In the genomic region with DNA sequence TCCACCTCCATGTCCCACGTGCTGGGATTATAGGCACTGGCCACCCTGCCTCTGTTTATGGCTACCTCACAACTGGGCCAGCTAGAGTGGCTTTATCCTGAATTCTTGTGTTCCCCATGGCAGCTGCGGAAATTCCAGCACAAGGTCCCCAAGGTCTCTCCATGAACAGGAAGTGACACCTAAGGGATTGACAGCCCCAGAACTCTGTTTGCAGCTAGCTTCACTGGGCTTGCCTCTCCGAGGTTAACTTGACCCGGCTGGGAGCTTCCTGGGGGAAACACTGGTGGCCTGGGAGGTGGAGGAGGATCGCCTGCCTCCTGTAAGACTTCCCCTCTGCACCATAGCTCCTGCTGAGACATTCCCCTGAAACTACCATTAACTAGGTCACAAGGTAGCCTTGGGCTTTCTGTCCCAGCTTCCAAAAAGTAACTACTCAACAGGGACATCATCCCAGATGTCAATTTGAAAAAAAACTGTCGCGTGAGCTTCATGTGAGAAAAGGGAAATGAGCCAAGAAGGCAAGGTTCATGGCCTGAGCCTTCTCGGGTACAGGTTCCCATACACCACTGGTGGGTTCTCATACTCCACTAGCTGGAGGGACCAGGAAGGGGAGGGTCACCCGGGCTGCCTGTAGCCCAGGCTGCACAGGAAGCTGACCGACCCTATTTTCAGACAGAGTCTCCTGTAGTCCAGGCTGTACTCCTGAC, we compare ENCODE assay signal across 8 mouse cellular contexts. TPM values are rescaled to one million over a fixed set of nuclear protein-coding genes. Genes with fewer than 3 reads are reported as not detected.
A peak's percentile ranks its signal among the peaks of the same experiment; 100 is the strongest.
DNase-seq lines count a peak whose midpoint lies in the region; ATAC-seq and TF ChIP-seq lines count a peak whose summit lies in the region.

No protein-coding gene starts in this region.

- H3ac ChIP-seq in myocyte (ENCODE audit: control insufficient read depth, insufficient read length) = no peak overlapping the region

- H3K27ac ChIP-seq in limb, embryonic 11.5 days (replicated peaks; ENCODE audit: low read depth, low read length) = peak overlapping the region; percentile 64; the same call in 1 of the 2 replicates

- no peaks in the 10 kb centered on the region for H3K79me2 ChIP-seq in myocyte (ENCODE audit: control insufficient read depth, insufficient read depth)

- WGBS in limb, embryonic 11.5 days = 32% methylated on average over 10 of the region's 10 CpGs

- DNase-seq in ovary, postnatal 36 days (ENCODE audit: low spot score) = peak; percentile 20
- DNase-seq in ovary, adult 18-20 months (ENCODE audit: low spot score) = no peak
- DNase-seq in heart, postnatal 10 days = peak; percentile 39 to 56
- DNase-seq in limb, embryonic 11.5 days (ENCODE audit: low spot score) = no peak
- no peak for DNase-seq in urinary bladder, postnatal 25 days (ENCODE audit: low spot score)
- no peak for DNase-seq in gastrocnemius, postnatal 14 days
- no peak for DNase-seq in thymus, postnatal 25 days

- no peaks in the 10 kb centered on the region for H3K9me3 ChIP-seq in limb, embryonic 11.5 days (ENCODE audit: control insufficient read depth, low read length)

- H3K4me3 ChIP-seq in limb, embryonic 11.5 days (ENCODE audit: low read depth, low read length) = peak overlapping the region; percentile 37; the same call in 1 of the 2 replicates
- peak overlapping the region; percentile 36 for H3K4me3 ChIP-seq in myocyte

- TF ChIP-seq POLR2A in myocyte (IDR thresholded peaks at IDR 0.05; ENCODE audit: insufficient read length, low read depth) = no peak

- H3K27me3 ChIP-seq in limb, embryonic 11.5 days (ENCODE audit: control insufficient read depth, insufficient read depth, low read length) = no peaks in the 10 kb centered on the region
- H3K27me3 ChIP-seq in myocyte (ENCODE audit: control insufficient read depth, insufficient read depth, insufficient read length) = no peaks in the 10 kb centered on the region

- no peaks in the 10 kb centered on the region for H3K36me3 ChIP-seq in limb, embryonic 11.5 days (ENCODE audit: control insufficient read depth, insufficient read depth, low read length)
- no peaks in the 10 kb centered on the region for H3K36me3 ChIP-seq in myocyte (ENCODE audit: control insufficient read depth, insufficient read depth)

- H3K4me2 ChIP-seq in limb, embryonic 11.5 days (ENCODE audit: low read depth, severe bottlenecking) = peak overlapping the region; percentile 67
- H3K4me2 ChIP-seq in myocyte (ENCODE audit: low read depth) = peak overlapping the region; percentile 100

- intact Hi-C loops in heart, postnatal 10 days (cut with DNase I) = no loop called here
- intact Hi-C loops in gastrocnemius, postnatal 14 days (cut with DNase I; ENCODE audit: low total_unique reads) = no loop called here

- H3K9ac ChIP-seq in limb, embryonic 11.5 days (ENCODE audit: low read length) = peak overlapping the region; percentile 58; the same call in 1 of the 2 replicates

- ATAC-seq in limb, embryonic 11.5 days (ENCODE audit: insufficient number of reproducible peaks, low FRiP score, low TSS enrichment, low read depth) = peak; percentile 4; the same call in 1 of the 2 replicates

- peaks cover 6% of the 10 kb centered on the region for H3K4me1 ChIP-seq in limb, embryonic 11.5 days (ENCODE audit: control insufficient read depth, insufficient read depth, low read length)

TF ChIP-seq in myocyte, 11 proteins besides CTCF, POLR2A, EP300 and RAD21:
- no peak for TF ChIP-seq TCF3 (IDR thresholded peaks at IDR 0.05; ENCODE audit: insufficient read length, low read depth)
- no peak for TF ChIP-seq TCF12 (IDR thresholded peaks at IDR 0.05; ENCODE audit: insufficient read depth, poor library complexity, severe bottlenecking)
- no peak for TF ChIP-seq SRF (IDR thresholded peaks at IDR 0.05; ENCODE audit: control insufficient read depth, insufficient read length, low read depth)
- TF ChIP-seq USF1 (IDR thresholded peaks at IDR 0.05; ENCODE audit: low read depth) = no peak
- TF ChIP-seq REST (IDR thresholded peaks at IDR 0.05; ENCODE audit: insufficient read depth, insufficient read length) = no peak
- TF ChIP-seq MAX (IDR thresholded peaks at IDR 0.05; ENCODE audit: low read depth) = no peak
- TF ChIP-seq POLR2AphosphoS2 (IDR thresholded peaks at IDR 0.05; ENCODE audit: insufficient read length, low read depth) = no peak
- no peak for TF ChIP-seq E2F4 (IDR thresholded peaks at IDR 0.05; ENCODE audit: insufficient read depth)
- no peak for TF ChIP-seq MYOD1 (IDR thresholded peaks at IDR 0.05; ENCODE audit: control insufficient read depth in 1 of 3, insufficient read length in 2 of 3, low read depth in 2 of 3)

RNA-seq across cellular contexts. Expression of a gene that starts 8.5 kb away (rescaled TPM):
- total RNA-seq in heart, postnatal 10 days (2021) = 10 to 100 TPM; 37.6 to 39.8 TPM
- polyA plus RNA-seq in limb, embryonic 11.5 days (2014; fragmentation: Nextera tagmentation; extraction: Ambion mirVana) = 395 and 420 TPM in 2 replicates
- 69.3 TPM for polyA plus RNA-seq in myocyte (2012; fragmentation: generic; extraction: Trizol)
- 10 to 100 TPM; 12.4 to 14.1 TPM for total RNA-seq in gastrocnemius, postnatal 14 days (2021)

RNA-seq across cellular contexts. Expression of a gene that starts 12.7 kb away (rescaled TPM):
- total RNA-seq in heart, postnatal 10 days (2021) = not detected
- polyA plus RNA-seq in limb, embryonic 11.5 days (2014; fragmentation: Nextera tagmentation; extraction: Ambion mirVana) = not detected in 2 replicates
- 0.19 TPM for polyA plus RNA-seq in myocyte (2012; fragmentation: generic; extraction: Trizol)
- total RNA-seq in gastrocnemius, postnatal 14 days (2021) = under 1 TPM in 1 of 2 experiments, not detected in 1; 0.29 TPM

RNA-seq across cellular contexts. Expression of a gene that starts 20.4 kb away (rescaled TPM):
- 10 to 100 TPM; 14.6 to 16.0 TPM for total RNA-seq in heart, postnatal 10 days (2021)
- 6.8 and 6.9 TPM in 2 replicates for polyA plus RNA-seq in limb, embryonic 11.5 days (2014; fragmentation: Nextera tagmentation; extraction: Ambion mirVana)
- polyA plus RNA-seq in myocyte (2012; fragmentation: generic; extraction: Trizol) = 14.2 TPM
- total RNA-seq in gastrocnemius, postnatal 14 days (2021) = 1 to 10 TPM; 6.4 to 8.4 TPM

RNA-seq across cellular contexts. Expression of a gene that starts 42.2 kb away (rescaled TPM):
- 1 to 10 TPM; 2.8 to 4.5 TPM for total RNA-seq in heart, postnatal 10 days (2021)
- polyA plus RNA-seq in limb, embryonic 11.5 days (2014; fragmentation: Nextera tagmentation; extraction: Ambion mirVana) = 1.3 and 2.2 TPM in 2 replicates
- 0.59 TPM for polyA plus RNA-seq in myocyte (2012; fragmentation: generic; extraction: Trizol)
- 1 to 10 TPM; 1.3 to 1.5 TPM for total RNA-seq in gastrocnemius, postnatal 14 days (2021)

Comparison
In these comparisons a context has a peak if more than half of its experiments do, and no peak if none do; other contexts are left out.
1. DNase-seq: peak in ovary, postnatal 36 days (single experiment) and heart, postnatal 10 days (2 of 2); none in ovary, adult 18-20 months (single experiment), limb, embryonic 11.5 days (single experiment), urinary bladder, postnatal 25 days (single experiment), gastrocnemius, postnatal 14 days (single experiment) and thymus, postnatal 25 days (single experiment).